Comparison of ENCODE assay signal across 11 mouse cellular contexts in genomic region chr9:114092188-114092587, GRCm38 (mm10). TPM values are rescaled to one million over a fixed set of nuclear protein-coding genes. Genes with fewer than 3 reads are reported as not detected.
A peak's percentile ranks its signal among the peaks of the same experiment; 100 is the strongest.
DNase-seq lines count a peak whose midpoint lies in the region; ATAC-seq and TF ChIP-seq lines count a peak whose summit lies in the region.
"Not testable (repeated sequence)": the region's sequence is repeated elsewhere in the genome, so short reads cannot be mapped to it uniquely, and the experiment has no call there.
"Had no signal": no experiment of that assay in that cellular context is flagged by ENCODE, and none has a peak within 500 bp of the region (broad histone marks: within the 10 kb centered on the region; RNA-seq: fewer than 3 reads in every experiment).

No protein-coding gene starts in this region.

- H3K27me3 ChIP-seq in embryonic facial prominence, embryonic 11.5 days (ENCODE audit: control insufficient read depth, insufficient read depth, low read length); heart, embryonic 12.5 days (replicated peaks); kidney, embryonic 14.5 days (ENCODE audit: control insufficient read depth, insufficient read depth, low read length); limb, embryonic 11.5 days (ENCODE audit: control insufficient read depth, insufficient read depth, low read length): not testable (repeated sequence)

- not testable (repeated sequence) for TF ChIP-seq POLR2A in brain, embryonic 14.5 days (IDR thresholded peaks at IDR 0.05; ENCODE audit: borderline replicate concordance, extremely low read depth, insufficient read depth, insufficient read length, poor library complexity, severe bottlenecking)

- not testable (repeated sequence) for ATAC-seq in embryonic facial prominence, embryonic 11.5 days (replicated peaks; ENCODE audit: insufficient number of reproducible peaks, low FRiP score, low TSS enrichment, low read depth); heart, embryonic 12.5 days (ENCODE audit: insufficient number of reproducible peaks, low FRiP score); limb, embryonic 11.5 days (ENCODE audit: insufficient number of reproducible peaks, low FRiP score, low TSS enrichment, low read depth)
- peak; percentile 52; the same call in 1 of the 2 replicates for ATAC-seq in kidney, embryonic 14.5 days (ENCODE audit: low FRiP score, low TSS enrichment)

- TF ChIP-seq CTCF in brain, embryonic 14.5 days (IDR thresholded peaks at IDR 0.05; ENCODE audit: borderline replicate concordance, extremely low read depth, insufficient read depth, insufficient read length): peak; percentile 24; the same call in 1 of the 2 replicates

- H3K36me3 ChIP-seq in embryonic facial prominence, embryonic 11.5 days (replicated peaks; ENCODE audit: control insufficient read depth, insufficient read depth, low read depth, low read length); heart, embryonic 12.5 days; kidney, embryonic 14.5 days (ENCODE audit: control insufficient read depth, insufficient read depth, low read length); limb, embryonic 11.5 days (ENCODE audit: control insufficient read depth, insufficient read depth, low read length): not testable (repeated sequence)

- WGBS in embryonic facial prominence, embryonic 11.5 days: 16% methylated on average over 9 of the region's 9 CpGs
- 16% methylated on average over 9 of the region's 9 CpGs for WGBS in heart, embryonic 12.5 days
- 23% methylated on average over 9 of the region's 9 CpGs for WGBS in kidney, embryonic 14.5 days
- 23% methylated on average over 9 of the region's 9 CpGs for WGBS in limb, embryonic 11.5 days

- not testable (repeated sequence) for H3K4me1 ChIP-seq in embryonic facial prominence, embryonic 11.5 days (ENCODE audit: control insufficient read depth, insufficient read depth, low read length); heart, embryonic 12.5 days (replicated peaks); kidney, embryonic 14.5 days (ENCODE audit: control insufficient read depth, insufficient read depth, low read length); limb, embryonic 11.5 days (ENCODE audit: control insufficient read depth, insufficient read depth, low read length)

- not testable (repeated sequence) for H3K4me2 ChIP-seq in embryonic facial prominence, embryonic 11.5 days (ENCODE audit: low read depth, low read length); kidney, embryonic 14.5 days (replicated peaks; ENCODE audit: low read depth, low read length); limb, embryonic 11.5 days (ENCODE audit: low read depth, severe bottlenecking)
- peak overlapping the region; percentile 36 for H3K4me2 ChIP-seq in heart, embryonic 12.5 days

- H3K9ac ChIP-seq in embryonic facial prominence, embryonic 11.5 days (replicated peaks; ENCODE audit: low read length); heart, embryonic 12.5 days; kidney, embryonic 14.5 days (ENCODE audit: low read depth, low read length); limb, embryonic 11.5 days (ENCODE audit: low read length): not testable (repeated sequence)

- DNase-seq in 416B (ENCODE audit: low read depth): peak; percentile 59
- DNase-seq in brain, embryonic 14.5 days (ENCODE audit: low read depth): peak; percentile 80
- DNase-seq in embryonic facial prominence, embryonic 11.5 days (ENCODE audit: low spot score): peak; percentile 72
- DNase-seq in limb, embryonic 11.5 days (ENCODE audit: low spot score): peak; percentile 77
- peak; percentile 70 for DNase-seq in mesoderm, embryonic 11.5 days (ENCODE audit: low read depth, low spot score)
- peak; percentile 77 for DNase-seq in retina, postnatal 1 day

- not testable (repeated sequence) for H3K4me3 ChIP-seq in embryonic facial prominence, embryonic 11.5 days (ENCODE audit: low read depth, low read length); heart, embryonic 12.5 days; kidney, embryonic 14.5 days (ENCODE audit: low read length); limb, embryonic 11.5 days (ENCODE audit: low read depth, low read length)

- H3K27ac ChIP-seq in embryonic facial prominence, embryonic 11.5 days (replicated peaks; ENCODE audit: low read depth, low read length); heart, embryonic 12.5 days (ENCODE audit: poor library complexity, severe bottlenecking); kidney, embryonic 14.5 days (ENCODE audit: low read depth, low read length); limb, embryonic 11.5 days (replicated peaks; ENCODE audit: low read depth, low read length): not testable (repeated sequence)

- H3K9me3 ChIP-seq in embryonic facial prominence, embryonic 11.5 days (replicated peaks; ENCODE audit: control insufficient read depth, low read length); heart, embryonic 12.5 days (replicated peaks); kidney, embryonic 14.5 days (ENCODE audit: control insufficient read depth, low read length); limb, embryonic 11.5 days (ENCODE audit: control insufficient read depth, low read length): not testable (repeated sequence)

RNA-seq across cellular contexts. Expression of gene Susd5, which starts 35.2 kb away (rescaled TPM):
- 0.15 and 0.22 TPM in 2 replicates for polyA plus RNA-seq in brain, embryonic 14.5 days (2012; rRNA removed)
- polyA plus RNA-seq in embryonic facial prominence, embryonic 11.5 days (2014; fragmentation: Nextera tagmentation; extraction: Ambion mirVana): 0.81 and 1.2 TPM in 2 replicates
- 0.08 and 0.18 TPM in 2 replicates for polyA plus RNA-seq in heart, embryonic 12.5 days (2016; fragmentation: Nextera tagmentation; extraction: Ambion mirVana)
- polyA plus RNA-seq in kidney, embryonic 14.5 days (2014; fragmentation: Nextera tagmentation; extraction: Ambion mirVana): 0.20 and 0.45 TPM in 2 replicates
- 0.64 and 1.7 TPM in 2 replicates for polyA plus RNA-seq in limb, embryonic 11.5 days (2014; fragmentation: Nextera tagmentation; extraction: Ambion mirVana)
- polyA plus RNA-seq: inflammation-experienced regulatory T-cells, adult 6 months; macrophage; Patski had no signal

RNA-seq across cellular contexts. Expression of gene Fbxl2, which starts 46.2 kb away (rescaled TPM):
- 32.4 and 37.1 TPM in 2 replicates for polyA plus RNA-seq in brain, embryonic 14.5 days (2012; rRNA removed)
- polyA plus RNA-seq in embryonic facial prominence, embryonic 11.5 days (2014; fragmentation: Nextera tagmentation; extraction: Ambion mirVana): 7.3 and 8.1 TPM in 2 replicates
- 1.6 and 2.1 TPM in 2 replicates for polyA plus RNA-seq in heart, embryonic 12.5 days (2016; fragmentation: Nextera tagmentation; extraction: Ambion mirVana)
- polyA plus RNA-seq in kidney, embryonic 14.5 days (2014; fragmentation: Nextera tagmentation; extraction: Ambion mirVana): 2.8 and 3.3 TPM in 2 replicates
- 2.7 and 4.0 TPM in 2 replicates for polyA plus RNA-seq in limb, embryonic 11.5 days (2014; fragmentation: Nextera tagmentation; extraction: Ambion mirVana)
